Mouse (Mus musculus) gonadal fat pad, adult 2 months (tissue): ENCODE results near the gene Zswim7. TPM values are rescaled to one million over a fixed set of nuclear protein-coding genes. Genes with fewer than 3 reads are reported as not detected.
"Not testable (repeated sequence)": the region's sequence is repeated elsewhere in the genome, so short reads cannot be mapped to it uniquely, and the experiment has no call there.

Experiments used
- DNase-seq: peaks from one replicate; pipeline ENCODE4 v3.0.0-alpha.2; 2012; ENCODE audit warnings: low read depth
- polyA plus RNA-seq: library from polyadenylated mRNA; depleted of rRNA; stranded (reverse); fragments of >200 nt; gene quantifications from 2 replicates; pipeline ENCODE4 v1.2.3, GENCODE M21; 2012; rRNA removed

Gene Zswim7
- polyA plus RNA-seq = 12.4 and 13.9 TPM in 2 replicates

DNA sequence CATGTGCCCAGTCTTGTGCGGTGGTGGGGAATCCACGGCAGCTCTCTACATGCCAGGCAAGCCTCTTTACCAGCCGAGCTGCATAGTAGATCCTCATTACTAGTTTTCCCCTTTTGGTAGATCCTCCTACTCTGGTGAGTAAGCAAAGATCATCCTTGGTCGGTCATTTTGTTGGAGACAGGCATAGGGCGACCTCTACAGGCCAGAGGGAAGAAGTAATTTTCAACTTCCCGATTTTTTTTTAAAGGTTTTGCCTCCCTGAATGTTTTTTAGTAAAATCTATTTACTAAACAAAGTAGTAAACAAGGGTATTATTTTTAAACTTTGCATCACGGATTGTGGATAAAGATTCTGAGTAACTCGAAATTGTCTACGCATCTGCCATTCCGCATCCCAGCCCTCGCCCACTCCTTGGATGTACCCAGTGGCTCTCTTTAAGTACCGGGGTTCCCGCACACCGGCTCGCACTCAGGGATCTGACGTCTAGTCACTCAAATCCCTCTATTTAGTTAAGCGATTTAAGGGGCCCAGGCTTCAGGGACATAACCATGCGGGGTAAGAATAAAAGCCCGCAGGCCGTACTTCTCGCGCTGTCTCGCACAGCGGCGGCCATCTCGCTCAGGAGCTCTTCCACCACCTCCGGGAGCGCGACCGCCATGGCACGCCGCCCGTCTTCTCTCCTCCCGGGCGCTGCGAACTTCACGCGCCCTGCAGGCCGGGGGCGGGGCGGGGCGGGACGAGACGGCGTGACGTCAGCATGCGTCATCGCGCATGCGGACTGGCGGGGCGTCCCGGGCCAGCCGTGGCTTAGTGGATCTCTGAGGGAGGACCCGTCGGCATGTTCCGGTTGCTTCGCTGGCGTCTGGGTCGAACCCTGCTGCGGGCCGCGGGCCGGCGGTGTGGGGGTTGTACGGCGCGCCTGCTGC lies at the start of gene Zswim7, which contains the start of gene Ttc19:
Gene Zswim7, minus strand, starts transcription at position 701 of the 926 bp plus-strand sequence.
Gene Ttc19, plus strand, starts transcription at position 799 of the 926 bp plus-strand sequence.
- DNase-seq = peak; percentile 36

DNA sequence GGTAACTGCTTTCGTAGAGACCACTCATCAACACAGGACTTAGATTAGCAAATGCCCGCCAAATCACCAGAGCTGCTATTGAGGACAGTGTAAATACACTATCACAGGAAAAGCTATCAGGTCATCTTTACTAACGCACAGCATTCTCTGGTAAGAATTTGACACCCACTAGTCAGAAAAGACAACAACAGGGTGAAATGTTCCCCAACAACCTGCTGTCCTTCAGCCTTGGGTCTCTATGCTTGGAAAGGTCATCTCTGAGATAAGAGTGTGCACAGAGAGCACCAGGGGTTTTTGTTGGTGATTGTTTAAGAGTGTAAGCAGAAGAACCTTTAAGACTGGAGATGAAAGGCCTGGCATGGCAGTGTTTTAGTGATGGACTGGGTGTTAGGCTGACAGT lies 42.5 kb upstream of the Zswim7 start:
- no peak for DNase-seq

DNA sequence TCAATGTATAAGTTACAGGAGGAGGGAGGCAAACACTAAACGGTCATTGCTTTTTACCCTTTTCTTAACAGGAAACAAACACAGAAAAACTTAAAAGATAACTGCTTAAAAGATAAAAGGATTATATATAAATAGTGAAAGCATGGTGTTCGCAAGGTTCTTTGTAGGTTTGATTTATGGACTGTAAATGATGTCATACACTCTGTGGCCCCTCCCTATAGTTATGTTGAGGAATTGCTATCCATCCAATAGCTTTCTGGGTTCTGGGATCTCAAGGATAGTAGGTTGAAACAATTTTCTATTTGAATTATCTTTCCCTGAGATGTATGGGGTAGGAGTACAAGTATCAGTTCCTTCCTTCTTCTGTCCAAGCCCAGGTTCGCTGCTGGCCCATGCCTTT lies 38.9 kb upstream of the Zswim7 start:
- DNase-seq = no peak

DNA sequence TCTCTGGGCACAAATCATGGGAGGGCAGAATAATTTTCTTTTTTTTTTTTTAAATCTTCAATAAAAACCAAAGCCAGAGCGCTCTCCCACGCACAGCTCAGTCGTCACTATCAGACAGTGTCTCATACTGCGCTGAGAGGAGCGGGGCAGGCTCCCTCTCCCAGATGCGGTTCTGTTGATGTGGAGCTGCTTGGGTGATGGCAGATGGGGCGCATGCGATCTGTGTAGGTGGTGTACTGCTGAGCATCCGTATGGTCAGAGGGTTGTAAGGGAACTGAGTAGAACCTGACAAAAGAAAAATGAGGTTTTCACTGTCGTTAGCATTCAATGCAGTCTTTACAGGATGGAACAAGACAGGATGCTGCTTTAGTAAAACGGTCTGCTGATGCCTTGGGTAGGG lies 36.6 kb upstream of the Zswim7 start:
- DNase-seq = no peak

DNA sequence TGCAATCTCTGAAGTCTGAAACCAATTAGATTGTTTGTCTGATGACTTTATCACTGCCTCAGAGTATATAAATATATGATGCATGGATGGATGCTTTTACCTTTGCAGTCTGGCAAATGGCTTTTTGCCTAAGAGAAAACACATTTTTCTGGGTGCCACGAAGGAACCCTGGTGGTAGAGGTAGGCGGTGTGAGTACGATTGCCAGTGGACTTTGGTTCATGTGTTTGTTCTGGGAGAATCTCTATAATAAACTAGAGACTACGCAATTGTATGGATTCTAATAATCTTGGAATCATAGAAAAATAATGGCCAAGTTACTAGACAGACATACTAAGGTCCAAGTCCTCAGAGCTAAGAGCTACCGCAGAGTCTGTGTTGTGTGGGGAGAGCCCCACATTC lies 33.8 kb upstream of the Zswim7 start:
- no peak for DNase-seq

DNA sequence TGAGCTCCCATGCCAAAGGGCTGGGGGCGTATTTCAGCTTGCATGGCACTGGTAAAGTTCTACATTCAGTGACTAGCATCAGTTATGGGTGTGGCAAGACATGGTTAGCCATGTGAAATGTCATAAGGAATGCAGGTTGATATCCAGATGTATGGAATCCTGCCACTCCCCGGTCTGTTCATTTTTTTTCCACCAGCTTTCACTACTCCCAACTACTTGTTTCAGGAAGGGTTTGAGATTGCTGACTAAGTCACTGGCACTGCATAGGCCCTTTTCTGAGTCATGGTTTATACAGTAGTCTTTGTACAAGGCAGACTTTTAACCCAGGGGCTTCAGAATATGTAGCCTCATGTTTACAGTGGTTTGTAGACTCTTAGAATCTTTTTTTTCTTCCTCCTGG lies 28.1 kb upstream of the Zswim7 start:
- DNase-seq = no peak

DNA sequence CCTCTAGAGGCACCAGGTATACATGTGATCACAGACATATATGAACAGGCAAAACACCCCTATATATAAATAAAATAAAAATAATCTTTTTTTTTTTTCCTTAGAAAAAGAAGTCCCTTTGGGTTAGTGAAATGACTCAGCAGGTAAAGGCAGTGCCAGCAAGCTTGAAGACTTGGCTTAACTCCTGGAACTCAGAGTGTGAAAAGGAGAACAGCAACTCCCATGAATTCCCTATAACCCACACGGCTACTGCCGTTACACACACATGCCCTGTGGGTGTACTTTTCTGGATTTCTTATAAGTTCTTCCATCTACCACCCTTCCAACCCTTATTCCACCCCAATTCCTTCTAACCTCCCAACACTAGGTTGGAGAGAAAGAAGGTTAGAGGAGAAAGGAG lies 24.7 kb upstream of the Zswim7 start:
- no peak for DNase-seq

DNA sequence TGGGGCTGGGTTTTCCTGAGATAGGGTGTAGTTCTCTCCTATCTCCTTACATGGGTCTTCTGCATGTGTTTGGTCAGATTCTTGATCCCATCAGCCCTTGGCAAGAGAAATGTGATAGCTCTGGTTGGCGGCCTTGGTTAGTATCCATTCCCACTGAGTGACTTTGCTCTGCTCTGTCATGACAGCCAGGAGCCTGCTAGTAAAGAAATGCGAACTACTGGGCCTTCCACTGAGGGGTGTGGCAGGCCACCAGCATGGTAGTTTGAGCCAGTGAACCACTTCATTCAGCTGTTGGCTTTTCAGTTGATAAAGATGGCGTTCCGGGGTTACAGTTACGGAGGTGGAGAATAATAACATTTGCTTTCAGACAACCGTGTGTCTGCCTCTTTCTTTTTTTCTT lies 17.7 kb upstream of the Zswim7 start:
- no peak for DNase-seq

DNA sequence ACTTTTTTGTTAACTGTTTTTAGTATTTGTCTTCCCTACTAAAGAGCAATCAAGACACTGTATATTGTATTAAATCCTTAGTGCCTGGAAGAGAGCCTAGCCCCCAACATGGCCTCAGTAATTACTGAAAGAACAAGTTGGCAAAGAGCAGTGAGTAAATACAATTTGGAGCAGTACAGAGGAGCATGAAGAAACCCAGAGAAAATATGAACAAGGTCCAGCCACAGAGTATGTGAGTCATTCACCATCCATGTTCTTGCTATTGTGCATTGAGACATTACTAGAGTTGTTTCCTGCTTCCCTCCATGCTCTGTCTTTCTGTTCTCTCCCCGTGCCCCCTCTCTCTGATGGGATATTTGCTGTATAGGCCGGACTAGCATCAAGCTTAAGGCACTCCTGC lies 12.9 kb upstream of the Zswim7 start:
- DNase-seq = no peak

DNA sequence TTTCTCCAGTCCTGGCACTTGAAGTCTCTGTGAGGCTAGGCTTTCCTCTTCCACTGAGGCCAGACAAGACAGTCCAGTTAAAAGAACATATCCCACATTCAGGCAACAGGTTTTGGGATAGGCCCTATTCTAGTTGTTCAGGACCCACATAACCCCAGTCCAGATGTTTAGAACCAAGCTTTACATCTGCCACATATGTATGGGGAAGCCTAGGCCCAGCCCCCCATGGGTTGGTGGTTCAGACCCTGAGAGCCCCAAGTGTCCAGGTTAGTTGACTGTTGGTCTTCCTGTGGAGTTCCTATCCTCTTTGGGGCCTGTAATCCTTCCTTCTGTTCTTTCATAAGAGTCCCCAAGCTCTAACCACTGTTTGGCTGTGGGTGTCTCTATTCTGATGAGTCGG lies 6.5 kb upstream of the Zswim7 start:
- no peak for DNase-seq

DNA sequence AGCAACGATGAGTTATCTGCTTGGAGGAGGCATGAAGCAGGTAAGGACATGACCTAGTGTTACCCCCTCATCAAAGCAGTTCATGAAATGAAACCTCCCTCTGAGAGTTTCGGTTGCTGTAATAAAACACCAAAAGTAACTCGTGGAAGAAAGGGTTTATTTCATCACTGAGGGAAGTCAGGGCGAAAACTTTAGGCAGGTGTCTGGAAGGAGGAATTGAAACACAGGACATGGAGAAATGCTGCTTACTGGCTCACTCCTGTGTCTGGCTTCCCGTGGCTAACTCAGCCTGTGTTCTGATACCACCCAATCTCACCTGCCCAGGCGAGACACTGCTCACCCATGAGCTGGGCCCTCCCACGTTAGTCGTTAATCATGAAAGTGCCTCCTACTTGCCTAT lies 3.8 kb upstream of the Zswim7 start:
- DNase-seq = no peak

DNA sequence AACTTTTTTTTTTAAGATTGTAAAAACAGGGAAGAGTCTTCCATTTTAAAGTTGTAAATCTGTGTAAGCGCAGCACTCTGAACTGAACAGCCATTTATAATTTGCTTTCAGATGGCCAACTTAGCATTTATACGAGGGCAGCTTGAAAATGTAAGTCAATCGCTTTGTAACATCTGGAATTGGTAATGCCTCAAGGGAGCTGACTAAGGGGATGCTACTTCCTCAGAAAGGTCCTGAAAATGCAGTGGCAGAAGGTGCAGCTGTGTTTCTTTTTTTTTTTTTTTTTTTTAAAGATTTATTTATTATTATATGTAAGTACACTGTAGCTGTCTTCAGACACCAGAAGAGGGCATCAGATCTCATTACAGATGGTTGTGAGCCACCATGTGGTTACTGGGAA lies 2.8 kb upstream of the Zswim7 start:
- not testable (repeated sequence) for DNase-seq

DNA sequence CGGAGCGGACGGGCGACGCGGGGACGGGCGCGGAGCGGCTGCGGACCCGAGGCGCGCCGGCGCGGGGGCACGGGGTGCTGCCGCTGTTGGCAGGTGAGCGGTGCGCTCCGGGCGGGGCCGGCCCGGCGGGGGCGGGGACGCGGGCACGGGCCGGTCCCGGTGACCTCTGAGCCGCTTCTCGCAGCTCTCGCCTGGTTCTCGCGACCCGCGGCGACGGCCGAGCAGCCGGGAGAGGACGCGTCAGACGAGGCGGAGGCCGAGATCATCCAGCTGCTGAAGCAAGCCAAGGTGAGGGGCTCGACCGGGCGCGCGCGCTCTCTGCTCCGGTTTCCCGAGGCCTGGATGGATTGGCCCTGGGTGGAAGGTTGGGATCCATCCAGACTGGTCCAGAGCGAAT lies 424 bp upstream of the Zswim7 start:
- DNase-seq = no peak

DNA sequence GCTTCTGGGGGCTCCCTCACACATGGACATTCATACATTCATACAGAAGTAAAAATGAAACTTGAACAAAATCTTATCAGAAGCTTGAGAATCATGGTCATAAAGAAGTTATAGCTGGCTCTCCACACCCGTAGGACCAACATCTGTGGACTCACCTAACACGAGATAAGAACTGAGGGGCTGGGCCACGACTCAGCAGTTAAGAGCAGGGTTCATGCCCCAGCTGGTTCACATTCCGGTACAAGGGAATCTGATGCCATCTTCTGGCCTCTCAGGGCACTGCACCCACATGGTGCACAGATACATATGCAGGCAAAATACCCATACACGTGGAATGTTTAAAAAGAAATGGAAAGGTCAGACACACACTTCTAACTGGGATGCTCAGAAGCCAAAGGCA lies 3.1 kb downstream of the Zswim7 start:
- no peak for DNase-seq

DNA sequence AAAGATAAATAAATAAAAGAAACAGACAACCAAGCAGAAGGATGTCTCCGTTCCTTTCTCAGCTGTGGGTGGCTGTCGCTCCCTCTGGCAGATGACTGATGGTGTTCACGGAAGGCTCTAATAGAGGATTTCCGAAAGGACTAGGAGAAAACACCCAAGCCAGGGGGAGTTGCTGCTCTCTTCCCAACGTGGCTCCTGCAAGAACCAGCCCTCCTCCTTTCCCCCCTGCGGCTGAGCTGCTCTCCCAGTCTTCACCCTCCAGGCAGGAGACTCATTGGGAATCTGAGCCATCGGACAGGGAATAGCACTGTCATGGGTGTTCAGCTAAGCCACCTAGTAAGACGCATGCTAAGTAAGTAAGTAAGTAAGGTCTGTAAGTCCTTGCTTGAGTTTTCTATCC lies 4.1 kb downstream of the Zswim7 start:
- DNase-seq = no peak

DNA sequence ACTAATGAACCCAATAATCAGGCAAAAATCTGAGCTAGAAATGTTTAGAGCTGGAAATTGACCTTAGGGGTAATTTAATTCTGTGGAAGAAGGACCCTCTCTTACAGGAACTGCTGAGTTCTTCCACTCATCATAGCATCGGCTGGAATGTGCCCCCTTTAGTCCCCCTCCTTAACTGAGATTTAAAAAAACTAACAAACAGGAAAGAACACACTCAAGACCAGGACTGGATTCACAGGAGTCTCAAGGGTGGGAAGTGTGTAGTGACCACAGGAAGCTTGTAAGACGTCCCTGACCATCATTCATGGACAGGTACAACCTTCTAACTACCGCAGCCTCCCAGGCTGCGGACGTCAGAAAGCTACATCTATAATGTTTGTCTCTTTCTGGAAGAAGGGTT lies 10.3 kb downstream of the Zswim7 start:
- no peak for DNase-seq

DNA sequence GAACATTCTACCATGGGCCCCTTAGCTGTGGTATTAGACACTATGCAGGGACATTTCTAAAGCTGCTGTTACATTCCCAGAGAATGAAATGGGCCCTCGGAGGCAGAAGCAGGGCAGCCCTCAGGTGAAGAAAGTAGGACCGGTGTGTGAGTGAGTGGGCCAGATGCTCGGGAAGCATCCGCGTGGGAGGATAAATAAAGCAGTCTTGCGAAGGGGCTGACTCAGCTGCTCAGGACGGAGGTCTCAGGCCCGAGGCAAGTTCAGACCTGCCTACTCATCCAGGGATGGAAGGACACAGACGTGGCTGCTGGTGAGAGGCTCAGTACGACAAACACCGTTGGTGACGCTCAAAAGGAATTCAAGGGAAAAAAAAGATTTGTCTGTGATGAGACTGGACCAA lies 12.1 kb downstream of the Zswim7 start:
- DNase-seq = no peak

DNA sequence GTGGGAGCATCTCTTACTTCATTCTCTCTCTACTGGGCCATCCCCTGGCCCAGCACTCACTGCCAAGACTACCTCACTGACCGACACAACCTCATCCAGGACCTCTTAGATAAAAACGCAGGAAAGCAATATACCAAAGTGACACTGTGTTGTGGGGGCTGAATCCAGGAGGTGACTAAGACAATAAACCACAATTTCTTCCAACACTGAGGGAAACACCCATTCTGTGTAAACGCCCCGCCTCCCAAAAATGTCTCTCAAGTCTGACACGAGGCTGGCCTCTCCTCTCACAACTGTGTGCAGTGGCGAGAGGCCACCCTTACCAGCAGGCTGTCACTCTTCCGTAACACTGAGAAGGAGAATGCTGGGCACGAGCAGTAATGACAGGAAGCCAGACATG lies 12.8 kb downstream of the Zswim7 start:
- DNase-seq = no peak

DNA sequence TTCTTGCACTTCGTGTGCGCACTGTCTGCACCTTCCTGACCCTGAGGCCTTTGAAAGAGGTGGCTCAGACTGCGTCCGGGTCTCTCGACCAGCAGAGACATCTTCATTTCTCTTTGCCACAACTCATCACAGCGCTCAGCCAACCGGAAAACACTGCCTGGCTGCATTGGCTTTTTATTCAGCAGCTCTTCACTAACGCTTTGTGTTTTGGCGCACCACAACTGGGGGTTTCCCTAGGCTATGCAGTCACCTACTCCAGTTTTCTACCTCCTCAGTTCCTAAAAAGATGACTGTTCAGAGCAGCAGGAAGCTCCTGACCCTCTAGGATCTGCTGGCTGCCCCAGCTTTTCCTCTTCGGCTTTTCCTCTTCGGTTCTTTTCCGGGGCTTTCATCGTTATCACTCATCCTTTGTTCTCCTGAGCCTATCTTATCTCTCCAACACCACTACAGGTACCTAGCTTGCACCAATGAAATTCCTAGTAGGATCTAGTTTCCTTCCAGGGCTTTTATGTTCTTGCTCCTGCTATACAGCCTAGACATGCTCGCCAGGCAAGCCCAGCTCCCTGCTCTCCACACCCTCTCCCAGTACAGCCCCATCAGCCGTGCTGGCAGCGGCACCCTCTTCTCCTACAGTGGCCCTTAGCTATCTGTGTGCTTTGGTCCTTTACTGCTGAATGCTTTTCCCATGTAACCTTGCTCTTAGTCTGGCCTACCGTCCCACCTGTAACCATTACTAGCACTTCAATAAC lies 14.5 kb downstream of the Zswim7 start:
- no peak for DNase-seq

DNA sequence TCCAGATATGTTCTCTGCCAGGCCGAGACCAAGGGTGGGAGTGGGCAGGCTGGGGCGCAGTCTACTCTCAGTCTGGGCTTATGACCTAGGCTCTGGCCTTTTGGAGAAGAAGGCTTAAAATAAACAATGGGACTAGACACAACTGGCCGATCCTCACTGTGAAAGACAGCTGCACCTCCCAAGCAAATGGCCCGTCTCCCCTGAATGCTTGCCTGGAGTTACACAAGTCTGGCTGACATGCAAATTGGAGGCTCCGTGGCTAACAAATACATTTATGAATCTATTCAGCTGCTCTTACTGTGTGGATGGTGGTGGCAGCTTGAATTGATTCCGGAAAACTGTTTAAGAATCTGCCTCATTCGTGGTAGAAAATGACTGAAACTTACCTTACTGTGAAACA lies 15.5 kb downstream of the Zswim7 start:
- no peak for DNase-seq

DNA sequence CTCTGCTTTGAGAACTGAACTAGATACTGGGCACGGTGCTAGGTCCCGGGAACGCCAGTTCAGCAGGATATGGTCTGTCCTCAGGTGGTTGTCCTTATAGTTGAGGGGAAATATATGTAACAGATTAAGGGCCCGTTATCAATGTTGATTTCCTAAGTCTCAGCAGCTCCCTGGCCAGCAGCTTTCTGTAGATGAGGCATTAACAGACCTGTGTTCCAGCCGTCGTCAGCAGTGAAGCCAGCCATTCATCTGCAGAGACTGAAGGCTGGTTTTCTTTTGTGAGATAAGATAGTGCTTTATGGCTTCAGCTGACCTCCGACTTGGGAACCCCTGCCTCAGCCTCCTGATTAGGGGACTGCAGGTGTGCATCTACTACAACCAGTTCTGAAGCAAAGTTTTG lies 17.2 kb downstream of the Zswim7 start:
- DNase-seq = no peak

DNA sequence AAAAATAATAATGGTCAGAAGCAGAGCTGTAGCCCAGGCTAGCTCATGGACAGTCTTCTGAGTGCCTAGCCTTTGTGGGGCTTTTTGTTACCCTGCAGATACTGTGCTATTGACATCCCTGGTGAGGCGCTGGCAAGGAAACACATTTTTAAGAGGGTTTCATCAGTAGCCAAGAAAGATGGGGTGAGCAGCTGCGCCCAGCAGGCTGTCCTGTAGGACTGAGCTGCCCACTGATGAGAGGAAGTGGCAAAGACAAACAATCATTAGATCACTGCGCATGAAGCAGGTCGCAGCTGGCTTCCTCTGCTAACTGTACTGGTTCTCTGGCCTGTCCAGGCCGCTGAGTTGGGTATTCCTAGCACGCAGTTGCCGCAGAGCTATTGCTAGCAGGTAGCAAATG lies 17.6 kb downstream of the Zswim7 start:
- DNase-seq = no peak

DNA sequence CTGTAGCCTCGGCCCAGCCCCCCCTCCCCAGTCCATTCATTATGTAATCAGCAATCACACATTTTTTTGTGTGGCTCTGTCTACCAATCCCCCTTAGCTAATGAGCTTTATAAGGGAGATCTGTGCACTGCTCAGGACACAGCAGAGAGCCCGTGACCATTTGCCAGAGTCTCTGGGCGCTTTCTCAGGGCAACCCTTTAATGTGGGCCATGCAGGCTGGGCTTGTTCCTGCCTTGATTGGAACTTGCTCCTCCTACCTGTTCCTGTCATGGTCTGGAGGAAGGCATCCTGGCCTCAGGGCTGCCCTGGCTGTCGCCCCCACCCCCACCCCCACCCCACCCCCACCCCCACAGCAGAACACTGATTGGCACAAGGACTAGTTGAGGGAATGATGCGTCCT lies 22.0 kb downstream of the Zswim7 start:
- no peak for DNase-seq
